Mouse (Mus musculus) cerebellum, adult (tissue): Measurements from ENCODE around the gene Map7d2.
"Not testable (repeated sequence)": the region's sequence is repeated elsewhere in the genome, so short reads cannot be mapped to it uniquely, and the experiment has no call there.

Experiments used
- ATAC-seq: cut with Nextera tagmentation; 2 replicates; pipeline ENCODE4 v1.9.2; 2017; ENCODE audit warnings: mild to moderate bottlenecking, moderate library complexity, mixed read lengths; ENCODE audit not compliant: insufficient number of reproducible peaks, low FRiP score, low TSS enrichment

Gene Map7d2

DNA sequence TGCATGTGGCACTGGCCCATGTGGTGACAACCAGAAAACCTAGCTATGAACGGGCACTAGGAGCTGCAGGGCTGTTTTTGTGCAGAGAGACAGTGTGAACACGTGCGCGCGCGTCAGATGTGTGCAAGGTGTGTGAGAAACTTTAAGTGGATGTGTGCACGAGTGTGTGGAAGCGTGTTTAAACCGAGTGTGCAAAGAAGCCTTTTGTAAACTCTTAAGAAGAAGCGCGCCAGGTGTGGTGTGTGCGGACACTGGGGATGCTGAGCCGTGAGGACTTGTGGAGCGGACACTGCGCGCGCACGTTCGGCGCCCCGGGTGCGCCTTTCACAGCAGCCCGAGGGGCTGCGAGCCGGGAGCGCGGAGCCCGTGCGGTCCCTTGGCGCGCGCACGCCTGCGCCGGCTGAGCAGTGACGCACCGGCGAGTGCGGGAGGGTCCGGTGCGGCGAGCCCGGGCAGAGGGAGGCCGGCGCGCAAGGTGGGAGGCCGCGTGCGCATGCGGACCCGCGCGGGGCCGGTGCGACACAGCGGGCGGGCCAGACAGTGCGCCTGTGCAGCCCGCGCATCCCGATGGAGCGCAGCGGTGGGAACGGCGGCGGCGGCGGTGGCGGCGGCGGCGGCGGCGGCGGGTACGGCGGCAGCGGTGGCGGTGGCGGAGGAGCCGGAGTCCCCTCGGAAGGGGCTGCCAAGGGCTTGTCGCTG, at the start of gene Map7d2:
Gene Map7d2 (plus strand): TSS at position 443 of the 699 bp plus-strand sequence.
- ATAC-seq, result peak; percentile 95

DNA sequence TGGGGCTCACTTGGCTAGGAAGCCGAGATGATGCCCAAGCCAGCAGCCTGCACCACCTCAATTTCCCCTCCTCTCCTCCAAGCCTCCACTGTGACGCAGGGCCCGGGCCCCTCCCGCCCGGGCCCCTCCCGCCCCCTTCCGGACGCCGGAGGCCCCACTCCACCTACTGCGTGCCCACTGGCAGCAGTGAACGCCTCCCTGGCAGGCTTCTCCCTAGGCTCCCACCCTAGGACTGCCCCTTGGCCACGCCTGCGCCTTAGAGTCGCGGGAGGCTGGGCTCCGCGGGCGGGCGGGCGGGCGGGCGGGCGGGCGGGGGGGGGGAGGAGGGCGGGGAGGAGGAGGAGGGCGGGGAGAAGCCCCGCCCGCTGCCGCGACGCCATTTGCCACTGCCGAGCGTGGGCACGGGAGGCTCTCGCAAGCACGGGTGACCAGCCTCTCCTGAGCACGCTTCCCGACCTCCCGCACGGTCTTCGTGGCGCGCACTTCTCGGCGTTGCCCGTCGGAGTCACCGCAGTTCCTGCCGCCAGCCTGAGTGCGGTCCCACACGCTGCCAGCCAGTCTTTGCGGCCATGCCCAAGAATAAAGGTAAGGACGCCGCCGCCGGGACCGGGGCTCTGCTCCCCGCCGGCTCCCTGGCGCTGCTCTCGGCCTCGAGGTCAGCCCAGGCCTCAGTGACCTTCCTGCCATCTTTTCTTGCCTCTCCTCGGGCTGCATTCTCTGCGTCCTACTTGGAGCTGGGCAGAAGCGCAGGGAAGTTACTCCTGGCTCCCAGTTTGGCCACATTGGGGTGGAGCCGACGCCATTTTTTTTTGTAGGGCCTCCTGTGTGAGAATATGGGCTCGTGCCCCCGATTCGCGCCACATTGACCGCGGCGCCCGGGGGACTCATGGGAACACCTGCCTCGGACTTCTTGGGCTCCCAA, 42.3 kb upstream of the Map7d2 start, which contains the start of gene Eif1ax:
Gene Eif1ax (plus strand): TSS at position 348 of the 922 bp plus-strand sequence.
- ATAC-seq, result peak; percentile 90

- ATAC-seq, result no peak
Measured at GRCm38 (mm10) chrX:159372753-159373144, 41.6 kb upstream of the Map7d2 start.

GRCm38 (mm10) chrX:159387105-159387504, 27.3 kb upstream of the Map7d2 start:
- ATAC-seq, result no peak

DNA sequence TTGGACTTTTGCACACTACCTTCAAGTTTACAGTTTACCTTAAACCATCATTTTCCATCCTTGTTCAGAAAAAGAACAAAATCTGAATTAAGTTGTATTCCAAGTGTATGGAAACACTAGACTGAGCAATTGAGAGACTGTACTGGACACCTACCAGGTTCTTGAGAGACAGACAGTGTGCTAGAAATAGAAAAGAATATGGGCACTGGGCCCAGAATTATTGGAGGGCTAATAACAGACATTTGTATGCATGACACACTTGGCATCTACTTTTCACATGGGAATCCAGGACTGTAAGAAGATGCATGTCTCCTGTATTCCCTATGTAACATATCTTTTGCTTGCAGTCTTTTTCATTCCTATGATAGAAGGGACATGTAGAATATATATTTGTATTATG, 25.4 kb upstream of the Map7d2 start:
- peak; percentile 40; the same call in 1 of the 2 replicates for ATAC-seq

DNA sequence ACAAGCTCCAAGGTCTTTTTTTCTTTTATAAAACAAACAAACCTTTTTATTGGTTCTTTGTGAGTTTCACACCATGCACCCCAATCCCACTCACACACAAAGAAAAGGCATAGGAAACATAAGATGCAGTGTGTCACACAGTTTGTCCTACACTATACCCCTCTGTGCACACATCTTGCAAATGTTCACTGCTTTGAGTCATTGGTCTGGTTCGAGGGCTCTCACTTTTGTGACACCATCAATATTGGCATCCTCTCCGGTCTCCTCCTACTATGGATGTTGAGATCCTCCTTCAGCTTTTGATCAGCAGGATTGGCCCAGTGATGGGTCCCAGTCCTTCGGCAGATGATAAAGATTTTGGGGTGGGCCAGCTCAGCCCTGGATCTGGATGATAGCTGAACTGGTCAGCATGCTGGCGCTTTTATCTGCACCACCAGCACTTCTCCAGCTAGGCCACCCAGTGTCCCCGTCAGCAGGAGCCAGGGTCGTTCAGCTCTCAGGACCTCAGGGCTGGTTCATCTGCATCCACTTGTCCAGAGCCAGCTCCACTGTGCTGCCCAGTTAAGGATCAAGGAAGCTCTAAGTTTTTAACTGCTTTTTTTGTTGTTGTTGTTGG, 23.9 kb upstream of the Map7d2 start:
- ATAC-seq, result no peak

DNA sequence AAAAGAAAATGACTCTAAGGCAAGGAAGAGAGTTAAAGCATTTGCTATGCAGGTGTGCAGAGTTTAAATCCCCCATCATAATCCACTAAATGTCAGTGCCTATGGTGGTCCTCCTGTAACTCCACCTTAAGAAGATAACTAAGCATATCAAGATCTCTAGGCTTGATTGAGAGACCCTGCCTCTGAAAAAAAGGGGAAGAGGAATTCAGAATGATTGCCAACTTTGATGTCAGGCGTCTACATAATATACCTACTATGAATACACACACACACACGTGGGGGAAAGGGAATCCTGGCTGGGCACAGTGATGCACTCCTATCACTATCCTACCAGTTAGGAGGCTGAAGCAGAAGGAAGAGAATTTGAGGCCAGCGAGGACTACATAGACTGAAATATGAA, 23.1 kb upstream of the Map7d2 start:
- no peak for ATAC-seq

- peak; percentile 52; the same call in 1 of the 2 replicates for ATAC-seq
Measured at GRCm38 (mm10) chrX:159409253-159409652, 5.1 kb upstream of the Map7d2 start.

- ATAC-seq, result 0 out of 2 replicates have a peak, but pooled peaks have one; percentile 37
Measured at GRCm38 (mm10) chrX:159414829-159415673, 679 bp downstream of the Map7d2 start.

- ATAC-seq, result not testable (repeated sequence)
Measured at GRCm38 (mm10) chrX:159430507-159430906, 16.1 kb downstream of the Map7d2 start.

DNA sequence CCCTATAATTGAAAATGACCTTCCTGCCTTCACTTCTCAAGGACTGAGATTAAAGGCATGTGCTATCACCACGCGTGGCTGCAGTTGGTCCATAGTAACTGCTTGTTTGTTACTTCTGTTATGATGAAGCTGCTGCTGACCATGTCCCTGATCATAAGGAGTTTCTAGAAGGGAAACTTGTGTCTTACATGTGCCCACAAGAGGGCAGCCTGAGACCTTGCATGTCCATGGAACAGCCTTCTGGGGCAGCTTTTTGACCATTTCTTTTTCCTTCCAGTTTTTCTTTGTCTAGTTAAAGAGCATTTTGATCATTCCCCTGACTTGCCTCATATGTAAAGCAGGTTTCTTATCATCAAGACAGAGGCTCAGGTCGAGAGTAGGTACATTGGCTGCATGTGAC, 27.8 kb downstream of the Map7d2 start:
- no peak for ATAC-seq

DNA sequence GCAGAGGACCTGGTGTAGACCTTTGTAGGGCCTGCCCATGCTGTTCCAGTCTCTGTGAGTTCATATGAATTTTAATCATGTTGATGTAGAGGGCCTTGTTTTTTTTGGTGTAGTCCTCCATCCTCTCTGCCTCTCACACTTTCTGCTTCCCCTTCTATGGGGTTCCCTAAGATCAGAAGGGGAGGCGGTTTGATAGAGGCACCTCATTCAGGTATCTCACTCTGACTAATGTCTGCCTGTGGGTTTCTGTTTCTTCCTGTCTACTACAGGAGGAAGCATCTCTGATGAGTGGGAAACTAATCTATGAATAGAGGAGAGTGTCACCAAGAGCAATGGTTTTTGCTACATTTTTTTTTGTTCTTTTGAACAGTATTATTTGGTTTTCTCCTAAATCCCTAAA, 32.8 kb downstream of the Map7d2 start:
- no peak for ATAC-seq

DNA sequence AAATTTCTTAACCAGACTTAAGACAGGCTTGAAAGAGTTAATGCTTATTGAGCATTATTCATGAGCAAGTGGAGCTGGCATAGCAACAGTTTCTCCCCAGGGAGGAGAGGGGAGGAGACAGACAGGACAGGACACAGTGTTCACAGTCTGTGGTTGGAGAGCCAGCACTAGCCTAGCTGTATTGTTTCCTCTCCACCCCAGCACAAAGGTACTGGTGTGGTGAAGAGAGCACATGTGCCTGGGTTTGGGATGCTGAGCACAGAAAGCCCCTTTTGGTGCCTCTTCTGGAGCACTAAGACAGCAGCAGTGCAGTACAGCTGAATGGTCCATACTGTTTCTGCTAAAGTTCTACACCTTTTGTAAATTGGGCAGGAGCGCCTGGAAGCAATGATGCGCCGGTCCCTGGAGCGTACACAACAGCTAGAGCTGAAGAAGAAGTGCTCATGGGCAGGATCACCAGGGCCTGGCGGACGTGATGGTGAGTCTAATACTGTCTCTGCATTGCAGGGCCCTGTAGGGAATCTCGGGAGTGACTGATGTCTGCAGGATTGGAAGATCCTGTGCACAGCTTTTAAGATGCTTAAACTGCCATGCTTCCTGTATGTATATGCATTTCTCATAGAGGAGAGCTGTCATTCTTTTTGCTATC, 44.8 kb downstream of the Map7d2 start:
- no peak for ATAC-seq

- no peak for ATAC-seq
Measured at GRCm38 (mm10) chrX:159474799-159475198, 60.4 kb downstream of the Map7d2 start.

- not testable (repeated sequence) for ATAC-seq
Measured at GRCm38 (mm10) chrX:159478243-159478940, 64.0 kb downstream of the Map7d2 start.

- ATAC-seq, result no peak
Measured at GRCm38 (mm10) chrX:159484247-159484646, 69.9 kb downstream of the Map7d2 start.

DNA sequence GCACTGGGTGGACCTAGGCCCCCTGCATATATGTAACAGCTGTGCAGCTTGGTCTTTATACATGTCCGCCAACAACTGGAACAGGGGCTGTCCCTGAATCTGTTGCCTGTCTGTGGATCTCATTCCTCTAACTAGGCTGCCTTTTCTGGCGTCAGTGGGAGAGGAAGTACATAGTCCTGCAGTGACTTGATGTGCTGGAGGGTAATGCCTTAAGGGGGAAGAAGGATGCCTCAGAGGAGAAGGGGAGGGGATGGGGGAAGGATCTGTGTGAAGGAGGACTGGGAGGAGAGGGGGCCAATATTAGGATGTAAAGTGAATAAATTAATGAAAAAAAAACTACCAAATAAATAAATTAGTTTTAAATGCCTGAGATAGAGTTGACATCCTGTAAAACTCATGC, 88.8 kb downstream of the Map7d2 start:
- ATAC-seq, result no peak

DNA sequence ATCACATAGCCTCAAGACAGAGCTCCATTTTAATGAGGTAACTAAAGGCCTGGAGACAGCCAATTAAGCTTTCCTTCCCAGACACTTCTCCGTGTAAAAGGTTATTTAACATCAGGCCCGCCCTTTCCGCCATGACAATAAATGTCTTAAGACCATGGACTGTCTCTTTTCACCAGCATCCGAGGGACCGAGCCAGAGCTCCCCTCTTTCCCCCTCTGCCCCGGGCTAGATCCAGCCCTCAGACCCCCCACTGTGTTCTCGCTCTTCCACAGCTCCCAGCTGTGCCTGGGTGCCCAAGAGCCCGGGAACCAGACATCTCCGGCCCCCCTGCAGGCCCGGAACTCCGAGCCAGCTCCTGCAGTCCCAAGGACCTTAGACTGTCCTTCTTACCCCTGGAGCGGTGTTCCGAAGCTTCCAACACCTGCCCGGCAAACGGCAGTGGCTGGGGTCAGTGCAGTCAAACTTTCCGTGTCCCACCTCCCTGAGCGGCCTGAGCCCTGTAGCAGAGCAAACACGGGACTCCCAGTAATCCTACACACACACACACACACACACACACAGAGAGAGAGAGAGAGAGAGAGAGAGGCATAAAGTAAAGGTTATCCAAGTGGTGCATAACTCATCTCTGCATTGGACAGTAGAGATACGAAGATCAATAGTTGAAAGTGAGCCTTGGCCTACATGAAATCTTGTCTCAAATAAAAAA, 94.1 kb downstream of the Map7d2 start:
- no peak for ATAC-seq
